Mouse (Mus musculus) ES-Bruce4 (cell line): ENCODE results near the gene Lmbr1.

Experiments used
- CTCF ChIP-seq: IDR thresholded peaks from one replicate; pipeline ENCODE4 v1.8.1; 2011; ENCODE audit warnings: low read depth, low read length
- EP300 ChIP-seq: IDR thresholded peaks from 2 replicates; pipeline ENCODE4 v1.6.1; 2011; ENCODE audit warnings: low read depth, low read length; ENCODE audit not compliant: insufficient read depth
- POLR2A ChIP-seq: IDR thresholded peaks from one replicate; pipeline ENCODE4 v1.8.1; 2011; ENCODE audit warnings: low read length; ENCODE audit not compliant: insufficient read depth

- TF ChIP-seq CTCF (no peak), EP300 (no peak), POLR2A (no peak)
Observed at GRCm38 (mm10) chr5:29413041-29413440, 34.9 kb upstream of the Lmbr1 start.
